Mouse (Mus musculus): ENCODE results near the gene Prkag2.
A peak's percentile ranks its signal among the peaks of the same experiment; 100 is the strongest.

The Prkag2 gene

GRCm38 (mm10) chr5:24968792-24969191 is 131.7 kb downstream of the Prkag2 start:
- no peak for DNase-seq (ENCODE audit: extremely low spot score)

GRCm38 (mm10) chr5:24967898-24968535 is 132.4 kb downstream of the Prkag2 start:
- no peak for DNase-seq (ENCODE audit: extremely low spot score)

- no peak for DNase-seq (ENCODE audit: extremely low spot score)
Observed at GRCm38 (mm10) chr5:24963776-24964175, 136.7 kb downstream of the Prkag2 start.

GRCm38 (mm10) chr5:24960791-24961190 is 139.7 kb downstream of the Prkag2 start:
- DNase-seq (ENCODE audit: extremely low spot score) = no peak

GRCm38 (mm10) chr5:24959758-24960157 is 140.7 kb downstream of the Prkag2 start:
- DNase-seq (ENCODE audit: extremely low spot score) = no peak

- DNase-seq (ENCODE audit: extremely low spot score) = no peak
Observed at GRCm38 (mm10) chr5:24958596-24958995, 141.8 kb downstream of the Prkag2 start.

- DNase-seq (ENCODE audit: extremely low spot score) = no peak
Observed at GRCm38 (mm10) chr5:24956891-24957290, 143.6 kb downstream of the Prkag2 start.

GRCm38 (mm10) chr5:24952842-24953741 is 147.3 kb downstream of the Prkag2 start:
- no peak for DNase-seq (ENCODE audit: extremely low spot score)

GRCm38 (mm10) chr5:24952212-24952611 is 148.2 kb downstream of the Prkag2 start:
- no peak for DNase-seq (ENCODE audit: extremely low spot score)

- no peak for DNase-seq (ENCODE audit: extremely low spot score)
Observed at GRCm38 (mm10) chr5:24950891-24951574, 149.4 kb downstream of the Prkag2 start.

GRCm38 (mm10) chr5:24950039-24950438 is 150.4 kb downstream of the Prkag2 start:
- no peak for DNase-seq (ENCODE audit: extremely low spot score)

GRCm38 (mm10) chr5:24938046-24938822 is 162.2 kb downstream of the Prkag2 start:
- DNase-seq (ENCODE audit: extremely low spot score) = no peak

GRCm38 (mm10) chr5:24936451-24936850 is 164.0 kb downstream of the Prkag2 start:
- no peak for DNase-seq (ENCODE audit: extremely low spot score)

GRCm38 (mm10) chr5:24935446-24935845 is 165.0 kb downstream of the Prkag2 start:
- DNase-seq (ENCODE audit: extremely low spot score) = no peak

- no peak for DNase-seq (ENCODE audit: extremely low spot score)
Observed at GRCm38 (mm10) chr5:24933760-24934159, 166.7 kb downstream of the Prkag2 start.

GRCm38 (mm10) chr5:24931578-24932185 is 168.8 kb downstream of the Prkag2 start:
- no peak for DNase-seq (ENCODE audit: extremely low spot score)

GRCm38 (mm10) chr5:24930831-24931577 is 169.4 kb downstream of the Prkag2 start:
- DNase-seq (ENCODE audit: extremely low spot score) = no peak

GRCm38 (mm10) chr5:24928816-24929215 is 171.6 kb downstream of the Prkag2 start:
- DNase-seq (ENCODE audit: extremely low spot score) = no peak

GRCm38 (mm10) chr5:24927706-24928105 is 172.7 kb downstream of the Prkag2 start:
- DNase-seq (ENCODE audit: extremely low spot score) = peak; percentile 28

- DNase-seq (ENCODE audit: extremely low spot score) = no peak
Observed at GRCm38 (mm10) chr5:24919155-24919554, 181.3 kb downstream of the Prkag2 start.

All from embryo, embryonic 9.5 days (tissue).